Mouse (Mus musculus) E14TG2a.4 (cell line): ENCODE measurements around the gene Lurap1l.

Source experiments
- CTCF ChIP-seq: conservative IDR thresholded peaks from 2 replicates; pipeline ENCODE4 v1.5.1; 2014; ENCODE audit warnings: low read length
- NANOG ChIP-seq: IDR thresholded peaks from 2 replicates; pipeline ENCODE4 v1.6.1; 2014; ENCODE audit warnings: borderline replicate concordance, low read length, mixed read lengths
- POU5F1 ChIP-seq: IDR thresholded peaks from 2 replicates; pipeline ENCODE4 v1.6.1; 2014; ENCODE audit warnings: low read length, borderline replicate concordance

GRCm38 (mm10) chr4:80919217-80919867, 8.9 kb downstream of the Lurap1l start:
- no peak for TF ChIP-seq POU5F1
- no peak for TF ChIP-seq NANOG
- no peak for TF ChIP-seq CTCF
